Mouse (Mus musculus): ENCODE measurements around the gene Cct7. TPM values are rescaled to one million over a fixed set of nuclear protein-coding genes. Genes with fewer than 3 reads are reported as not detected.

The Cct7 gene
- polyA plus RNA-seq, 1 experiment = 181 TPM

- Histone ChIP-seq H3K4me3 (ENCODE audit: insufficient read depth, low read length) (peak within 1 kb of the TSS; percentile 78), H3K27ac (ENCODE audit: insufficient read depth, low read length) (peak within 1 kb of the TSS; percentile 75)
- TF ChIP-seq POLR2A (IDR thresholded peaks at IDR 0.05; ENCODE audit: extremely low read depth, insufficient read depth, low read length) (peak; percentile 70), CTCF (IDR thresholded peaks at IDR 0.05; ENCODE audit: extremely low read depth, insufficient read depth, low read length) (no peak)
Observed at GRCm38 (mm10) chr6:85451664-85452410, 523 bp downstream of the Cct7 start, which contains the start of gene Pradc1. Gene Pradc1, minus strand, starts transcription at chr6:85451970.

GRCm38 (mm10) chr6:85452411-85452665 lies 1.0 kb downstream of the Cct7 start:
- Histone ChIP-seq H3K27ac (ENCODE audit: insufficient read depth, low read length) (peak overlapping the region; percentile 43), H3K4me3 (ENCODE audit: insufficient read depth, low read length) (peak overlapping the region; percentile 78), H3K4me1 (ENCODE audit: control insufficient read depth, insufficient read depth, low read length) (peaks cover 6% of the 10 kb centered on the region)
- TF ChIP-seq CTCF (IDR thresholded peaks at IDR 0.05; ENCODE audit: extremely low read depth, insufficient read depth, low read length) = no peak
- no peak for TF ChIP-seq POLR2A (IDR thresholded peaks at IDR 0.05; ENCODE audit: extremely low read depth, insufficient read depth, low read length)

More at GRCm38 (mm10) chr6:85451664-85452410, 523 bp downstream of the Cct7 start, which contains the start of gene Pradc1:
- peaks cover 5% of the 10 kb centered on the region for H3K4me1 ChIP-seq (ENCODE audit: control insufficient read depth, insufficient read depth, low read length)

- peaks cover 9% of the 10 kb centered on the region for H3K4me1 ChIP-seq (ENCODE audit: control insufficient read depth, insufficient read depth, low read length)
- TF ChIP-seq POLR2A (IDR thresholded peaks at IDR 0.05; ENCODE audit: extremely low read depth, insufficient read depth, low read length) (no peak), CTCF (IDR thresholded peaks at IDR 0.05; ENCODE audit: extremely low read depth, insufficient read depth, low read length) (no peak)
- H3K4me3 ChIP-seq (ENCODE audit: insufficient read depth, low read length) = peak overlapping the region; percentile 78
- no peak overlapping the region for H3K27ac ChIP-seq (ENCODE audit: insufficient read depth, low read length)
Observed at GRCm38 (mm10) chr6:85452816-85453215, 1.5 kb downstream of the Cct7 start.

GRCm38 (mm10) chr6:85459621-85460020 lies 8.3 kb downstream of the Cct7 start:
- Histone ChIP-seq H3K4me1 (ENCODE audit: control insufficient read depth, insufficient read depth, low read length) (peaks cover 3% of the 10 kb centered on the region; the same call in 1 of the 2 replicates), H3K27ac (ENCODE audit: insufficient read depth, low read length) (no peak overlapping the region), H3K4me3 (ENCODE audit: insufficient read depth, low read length) (no peak overlapping the region)
- no peak for TF ChIP-seq POLR2A (IDR thresholded peaks at IDR 0.05; ENCODE audit: extremely low read depth, insufficient read depth, low read length)
- no peak for TF ChIP-seq CTCF (IDR thresholded peaks at IDR 0.05; ENCODE audit: extremely low read depth, insufficient read depth, low read length)

- H3K4me3 ChIP-seq (ENCODE audit: insufficient read depth, low read length) = no peak overlapping the region
- no peak for TF ChIP-seq POLR2A (IDR thresholded peaks at IDR 0.05; ENCODE audit: extremely low read depth, insufficient read depth, low read length)
- TF ChIP-seq CTCF (IDR thresholded peaks at IDR 0.05; ENCODE audit: extremely low read depth, insufficient read depth, low read length) = peak; percentile 36; the same call in 1 of the 2 replicates
- no peaks in the 10 kb centered on the region for H3K4me1 ChIP-seq (ENCODE audit: control insufficient read depth, insufficient read depth, low read length)
- no peak overlapping the region for H3K27ac ChIP-seq (ENCODE audit: insufficient read depth, low read length)
Observed at GRCm38 (mm10) chr6:85465381-85465780, 14.1 kb downstream of the Cct7 start.

- peaks cover 2% of the 10 kb centered on the region; the same call in 1 of the 2 replicates for H3K4me1 ChIP-seq (ENCODE audit: control insufficient read depth, insufficient read depth, low read length)
- TF ChIP-seq POLR2A (IDR thresholded peaks at IDR 0.05; ENCODE audit: extremely low read depth, insufficient read depth, low read length) (no peak), CTCF (IDR thresholded peaks at IDR 0.05; ENCODE audit: extremely low read depth, insufficient read depth, low read length) (no peak)
- H3K4me3 ChIP-seq (ENCODE audit: insufficient read depth, low read length) = no peak overlapping the region
- H3K27ac ChIP-seq (ENCODE audit: insufficient read depth, low read length) = no peak overlapping the region
Observed at GRCm38 (mm10) chr6:85469660-85470430, 18.5 kb downstream of the Cct7 start.

- no peak for TF ChIP-seq CTCF (IDR thresholded peaks at IDR 0.05; ENCODE audit: extremely low read depth, insufficient read depth, low read length)
- no peak for TF ChIP-seq POLR2A (IDR thresholded peaks at IDR 0.05; ENCODE audit: extremely low read depth, insufficient read depth, low read length)
- H3K4me1 ChIP-seq (ENCODE audit: control insufficient read depth, insufficient read depth, low read length) = peaks cover 2% of the 10 kb centered on the region; the same call in 1 of the 2 replicates
- no peak overlapping the region for H3K4me3 ChIP-seq (ENCODE audit: insufficient read depth, low read length)
- no peak overlapping the region for H3K27ac ChIP-seq (ENCODE audit: insufficient read depth, low read length)
Observed at GRCm38 (mm10) chr6:85471962-85472361, 20.6 kb downstream of the Cct7 start.

GRCm38 (mm10) chr6:85472542-85472941 lies 21.2 kb downstream of the Cct7 start:
- Histone ChIP-seq H3K27ac (ENCODE audit: insufficient read depth, low read length) (no peak overlapping the region), H3K4me3 (ENCODE audit: insufficient read depth, low read length) (no peak overlapping the region), H3K4me1 (ENCODE audit: control insufficient read depth, insufficient read depth, low read length) (peaks cover 2% of the 10 kb centered on the region; the same call in 1 of the 2 replicates)
- no peak for TF ChIP-seq CTCF (IDR thresholded peaks at IDR 0.05; ENCODE audit: extremely low read depth, insufficient read depth, low read length)
- no peak for TF ChIP-seq POLR2A (IDR thresholded peaks at IDR 0.05; ENCODE audit: extremely low read depth, insufficient read depth, low read length)

GRCm38 (mm10) chr6:85475581-85475980 lies 24.3 kb downstream of the Cct7 start:
- H3K4me3 ChIP-seq (ENCODE audit: insufficient read depth, low read length) = no peak overlapping the region
- no peak for TF ChIP-seq POLR2A (IDR thresholded peaks at IDR 0.05; ENCODE audit: extremely low read depth, insufficient read depth, low read length)
- TF ChIP-seq CTCF (IDR thresholded peaks at IDR 0.05; ENCODE audit: extremely low read depth, insufficient read depth, low read length) = no peak
- H3K27ac ChIP-seq (ENCODE audit: insufficient read depth, low read length) = no peak overlapping the region
- peaks cover 2% of the 10 kb centered on the region; the same call in 1 of the 2 replicates for H3K4me1 ChIP-seq (ENCODE audit: control insufficient read depth, insufficient read depth, low read length)

Data from cortical plate, adult 2 months (tissue).